Mouse (Mus musculus) CD4-positive naive resting alpha-beta T cell, adult 76 days (primary cell): ENCODE data around the gene Gm10647. TPM values are rescaled to one million over a fixed set of nuclear protein-coding genes. Genes with fewer than 3 reads are reported as not detected.

ENCODE experiments used
- total RNA-seq: library from RNA; stranded (reverse); gene quantifications from one replicate; pipeline ENCODE4 v1.2.4, GENCODE M21; 2023

Gene Gm10647
- total RNA-seq = not detected

GRCm38 (mm10) chr9:66796739-66797138 is at the start of gene Gm10647:
Gene Gm10647, plus strand, starts transcription at chr9:66797039.

GRCm38 (mm10) chr9:66795464-66796324 is 1.1 kb upstream of the Gm10647 start, which contains the start of gene Aph1b:
Gene Aph1b, minus strand, starts transcription at chr9:66795490.

GRCm38 (mm10) chr9:66834318-66835096 is 37.7 kb downstream of the Gm10647 start, which contains the start of gene Aph1c:
Gene Aph1c, minus strand, starts transcription at chr9:66834726.

Other genes with a start within 250 kb of the Gm10647 start
- 205 TPM for gene Usp3, start 203.9 kb upstream of the Gm10647 start, total RNA-seq
- 2.8 TPM for gene Car12, start 83.4 kb upstream of the Gm10647 start, total RNA-seq
- gene Aph1b, start 1.5 kb upstream of the Gm10647 start, total RNA-seq = 1.0 TPM
- gene Aph1c, start 37.7 kb downstream of the Gm10647 start, total RNA-seq = 0.56 TPM
- 45.8 TPM for gene Rab8b, start 122.6 kb downstream of the Gm10647 start, total RNA-seq
- gene Rps27l, start 149.0 kb downstream of the Gm10647 start, total RNA-seq = 33.8 TPM
- 12.5 TPM for gene Lactb, start 178.4 kb downstream of the Gm10647 start, total RNA-seq